Mouse (Mus musculus) embryonic facial prominence, embryonic 12.5 days (tissue): ENCODE results near the gene Adgrb3. TPM values are rescaled to one million over a fixed set of nuclear protein-coding genes. Genes with fewer than 3 reads are reported as not detected.

Source experiments
- ATAC-seq: fragments of 200-750 bp; cut with Nextera tagmentation; 2 replicates; pipeline ENCODE4 v1.8.0; 2017; ENCODE audit not compliant: insufficient number of reproducible peaks, insufficient read depth, low FRiP score, low TSS enrichment
- H3K27ac ChIP-seq: fragments of 300-500 bp; sonication (generic); 2 replicates; pipeline ENCODE4 v1.5.1; 2016; ENCODE audit warnings: mild to moderate bottlenecking
- H3K27me3 ChIP-seq: fragments of 300-500 bp; sonication (generic); 2 replicates; pipeline ENCODE4 v1.6.1; 2016; ENCODE audit warnings: mild to moderate bottlenecking, moderate library complexity
- H3K36me3 ChIP-seq: fragments of 300-500 bp; sonication (generic); 2 replicates; pipeline ENCODE4 v1.6.1; 2016; ENCODE audit warnings: mild to moderate bottlenecking
- H3K4me1 ChIP-seq: fragments of 300-500 bp; sonication (generic); 2 replicates; pipeline ENCODE4 v1.6.1; 2016
- H3K4me2 ChIP-seq: fragments of 300-500 bp; sonication (generic); replicated peaks from 2 replicates; pipeline ENCODE4 v1.6.1; 2016; ENCODE audit warnings: mild to moderate bottlenecking, moderate library complexity
- H3K4me3 ChIP-seq: fragments of 300-500 bp; sonication (generic); 2 replicates; pipeline ENCODE4 v1.5.1; 2016; ENCODE audit warnings: mild to moderate bottlenecking
- H3K9ac ChIP-seq: fragments of 300-500 bp; sonication (generic); 2 replicates; pipeline ENCODE4 v1.6.1; 2016; ENCODE audit warnings: mild to moderate bottlenecking, moderate library complexity
- H3K9me3 ChIP-seq: fragments of 300-500 bp; sonication (generic); 2 replicates; pipeline ENCODE4 v1.6.1; 2016; ENCODE audit warnings: mild to moderate bottlenecking, moderate library complexity
- whole genome bisulfite sequencing: fragments of 180-500 bp; shearing (Covaris S2); methylation state at CpG from one replicate; pipeline ENCODE4 v1.1.7; 2016; 5-methylcytosine and 5-hydroxymethylcytosine counted together
- polyA plus RNA-seq: library from polyadenylated mRNA; unstranded; fragments of >200 nt; fragmentation: Nextera tagmentation; extraction: Ambion mirVana; gene quantifications from 2 replicates; pipeline ENCODE4 v1.2.1, GENCODE M21; 2016

Adgrb3 gene
- polyA plus RNA-seq, 1 experiment from 2014 or later = 3.1 TPM

- 5% methylated on average over 37 of the region's 37 CpGs for WGBS
- Histone ChIP-seq H3K27me3 (peaks cover 4% of the 10 kb centered on the region; the same call in 1 of the 2 replicates), H3K4me2 (peak overlapping the region; percentile 49), H3K4me3 (peak overlapping the region; percentile 21), H3K9me3 (no peaks in the 10 kb centered on the region), H3K36me3 (no peaks in the 10 kb centered on the region), H3K27ac (no peak overlapping the region), H3K4me1 (no peaks in the 10 kb centered on the region), H3K9ac (no peak overlapping the region)
- ATAC-seq = peak; percentile 83; the same call in 1 of the 2 replicates
Measured at GRCm38 (mm10) chr1:25228381-25229244, 600.9 kb downstream of the Adgrb3 start.

- Histone ChIP-seq H3K4me3 (no peak overlapping the region), H3K9ac (no peak overlapping the region), H3K27me3 (peaks cover 4% of the 10 kb centered on the region; the same call in 1 of the 2 replicates), H3K9me3 (no peaks in the 10 kb centered on the region), H3K4me2 (peak overlapping the region; percentile 49; the same call in 1 of the 2 replicates), H3K4me1 (no peaks in the 10 kb centered on the region), H3K36me3 (no peaks in the 10 kb centered on the region), H3K27ac (no peak overlapping the region)
- 52% methylated on average over 3 of the region's 3 CpGs for WGBS
- no peak for ATAC-seq
Measured at GRCm38 (mm10) chr1:25227880-25228279, 601.6 kb downstream of the Adgrb3 start.

GRCm38 (mm10) chr1:25204636-25205035 is 624.9 kb downstream of the Adgrb3 start:
- Histone ChIP-seq H3K4me1 (no peaks in the 10 kb centered on the region), H3K36me3 (no peaks in the 10 kb centered on the region), H3K4me2 (no peak overlapping the region), H3K27ac (no peak overlapping the region), H3K9me3 (no peaks in the 10 kb centered on the region), H3K4me3 (no peak overlapping the region), H3K9ac (no peak overlapping the region), H3K27me3 (no peaks in the 10 kb centered on the region)
- 43% methylated on average over 5 of the region's 5 CpGs for WGBS
- no peak for ATAC-seq

DNA sequence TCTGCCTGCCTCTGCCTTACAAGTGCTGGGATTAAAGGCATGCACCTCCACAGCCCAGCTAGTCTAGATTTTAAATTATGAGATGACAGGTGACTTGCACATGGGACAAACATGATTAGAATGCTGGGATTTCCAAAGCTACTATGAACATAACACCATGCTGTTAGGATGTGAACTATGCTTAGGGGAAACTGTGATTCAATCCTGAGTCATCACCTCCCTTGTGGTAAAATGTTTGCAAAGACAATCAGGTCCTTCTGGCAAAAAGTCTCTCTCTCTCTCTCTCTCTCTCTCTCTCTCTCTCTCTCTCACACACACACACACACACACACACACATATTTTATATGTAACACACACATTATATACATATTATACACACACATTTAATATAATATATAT is 630.1 kb downstream of the Adgrb3 start:
- Histone ChIP-seq H3K4me3 (no peak overlapping the region), H3K27me3 (no peaks in the 10 kb centered on the region)
- no peak for ATAC-seq

GRCm38 (mm10) chr1:25191986-25192385 is 637.5 kb downstream of the Adgrb3 start:
- Histone ChIP-seq H3K9ac (no peak overlapping the region), H3K4me2 (no peak overlapping the region), H3K9me3 (no peaks in the 10 kb centered on the region), H3K4me1 (peaks cover 10% of the 10 kb centered on the region; the same call in 1 of the 2 replicates), H3K27ac (no peak overlapping the region), H3K4me3 (no peak overlapping the region), H3K27me3 (no peaks in the 10 kb centered on the region), H3K36me3 (no peaks in the 10 kb centered on the region)
- ATAC-seq = no peak
- 80% methylated on average over 11 of the region's 11 CpGs for WGBS

More for the DNA sequence above, 630.1 kb downstream of the Adgrb3 start:
- Histone ChIP-seq H3K9ac (no peak overlapping the region), H3K36me3 (no peaks in the 10 kb centered on the region), H3K4me1 (no peaks in the 10 kb centered on the region), H3K4me2 (no peak overlapping the region), H3K9me3 (no peaks in the 10 kb centered on the region), H3K27ac (no peak overlapping the region)

DNA sequence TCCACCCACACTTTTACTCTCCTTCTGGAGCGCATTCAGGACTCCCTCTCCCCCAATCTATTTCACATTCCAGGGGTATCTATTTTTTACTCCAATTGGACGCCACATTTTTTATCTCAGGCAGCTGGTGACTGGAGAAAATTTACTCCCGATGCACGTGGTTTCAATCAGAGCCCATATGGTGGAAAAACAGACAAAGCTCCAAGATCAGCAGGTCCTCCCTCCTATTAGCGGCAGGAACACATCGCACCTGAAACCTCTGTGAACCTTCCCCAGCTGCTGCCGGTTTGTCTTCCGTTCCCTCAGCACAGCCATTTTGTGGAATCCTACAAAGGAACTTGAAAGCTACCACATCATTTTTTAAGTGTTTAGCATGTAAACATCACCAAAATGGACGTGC is 640.2 kb downstream of the Adgrb3 start:
- Histone ChIP-seq H3K27ac (no peak overlapping the region), H3K4me1 (peaks cover 10% of the 10 kb centered on the region; the same call in 1 of the 2 replicates), H3K9me3 (no peaks in the 10 kb centered on the region), H3K27me3 (no peaks in the 10 kb centered on the region), H3K36me3 (no peaks in the 10 kb centered on the region), H3K4me3 (no peak overlapping the region), H3K9ac (no peak overlapping the region), H3K4me2 (peak overlapping the region; percentile 13; the same call in 1 of the 2 replicates)
- no peak for ATAC-seq
- 26% methylated on average over 9 of the region's 9 CpGs for WGBS

DNA sequence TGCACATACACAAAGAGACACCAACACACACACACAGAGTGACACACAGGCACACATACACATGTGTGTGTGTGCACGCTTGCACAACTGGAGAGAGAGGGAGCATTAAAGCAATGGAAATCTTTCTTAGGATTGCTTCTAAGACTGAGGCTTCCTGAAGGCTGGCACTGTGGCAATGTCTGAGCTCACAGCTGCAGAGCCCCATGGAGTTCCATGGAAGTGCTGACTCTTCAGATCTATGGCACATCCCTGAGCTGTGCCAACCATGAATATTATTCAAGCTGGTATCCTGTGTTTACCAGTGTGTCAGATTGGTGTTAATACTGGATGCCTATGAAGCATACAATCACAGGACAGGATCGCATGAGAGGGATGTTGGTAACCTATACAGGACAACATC is 643.6 kb downstream of the Adgrb3 start:
- no peak overlapping the region for H3K9ac ChIP-seq
- H3K36me3 ChIP-seq = no peaks in the 10 kb centered on the region
- H3K27me3 ChIP-seq = no peaks in the 10 kb centered on the region
- H3K9me3 ChIP-seq = no peaks in the 10 kb centered on the region
- peaks cover 10% of the 10 kb centered on the region; the same call in 1 of the 2 replicates for H3K4me1 ChIP-seq
- WGBS = 92% methylated on average over 2 of the region's 2 CpGs
- no peak for ATAC-seq
- no peak overlapping the region for H3K27ac ChIP-seq
- H3K4me2 ChIP-seq = no peak overlapping the region
- no peak overlapping the region for H3K4me3 ChIP-seq

DNA sequence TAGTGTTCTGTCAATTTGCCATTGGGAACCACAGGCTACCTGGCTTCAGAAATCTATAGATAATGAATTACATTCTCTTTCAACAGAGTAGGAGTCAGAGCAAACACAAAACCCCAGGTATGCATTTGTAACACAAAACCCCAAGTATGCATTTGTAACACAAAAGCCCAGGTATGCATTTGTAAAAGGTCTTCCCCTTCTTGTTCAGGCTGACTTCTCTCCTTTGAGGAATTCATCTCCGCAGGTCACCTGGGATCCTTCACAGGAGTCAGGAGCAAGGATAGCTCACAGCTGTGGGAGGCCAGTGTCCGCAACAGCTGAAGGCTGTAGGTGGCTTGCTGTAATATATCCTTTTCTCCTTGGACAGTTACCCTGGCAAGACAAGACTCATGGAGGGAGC is 647.6 kb downstream of the Adgrb3 start:
- no peak overlapping the region for H3K4me3 ChIP-seq
- H3K4me1 ChIP-seq = 0 out of 2 replicates have a peak, but pooled peaks cover 4% of the 10 kb centered on the region
- H3K9ac ChIP-seq = no peak overlapping the region
- no peak overlapping the region for H3K4me2 ChIP-seq
- ATAC-seq = no peak
- H3K9me3 ChIP-seq = no peaks in the 10 kb centered on the region
- H3K27ac ChIP-seq = no peak overlapping the region
- H3K36me3 ChIP-seq = no peaks in the 10 kb centered on the region
- no peaks in the 10 kb centered on the region for H3K27me3 ChIP-seq
- WGBS = 69% methylated on average over 2 of the region's 2 CpGs

DNA sequence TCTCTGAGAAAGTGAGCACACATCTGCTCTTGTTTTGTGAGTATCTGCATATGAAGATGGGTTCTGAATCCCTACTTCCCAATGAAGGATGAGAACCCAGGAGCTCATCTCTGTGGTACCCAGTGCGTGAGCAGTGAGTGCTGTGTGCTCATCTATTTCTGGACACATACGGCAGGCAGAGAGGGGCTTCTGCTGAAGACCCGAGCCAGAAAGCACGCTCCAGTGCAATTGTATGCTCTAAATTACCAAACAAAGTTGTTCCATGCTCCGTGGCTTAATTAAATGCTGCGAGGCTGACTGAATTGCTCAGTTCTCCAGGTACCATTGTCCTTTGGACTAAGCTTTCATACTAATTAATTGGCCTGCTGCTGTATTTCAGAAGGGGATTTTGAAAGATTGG is 648.9 kb downstream of the Adgrb3 start:
- H3K9ac ChIP-seq = no peak overlapping the region
- H3K4me1 ChIP-seq = 0 out of 2 replicates have a peak, but pooled peaks cover 4% of the 10 kb centered on the region
- no peaks in the 10 kb centered on the region for H3K27me3 ChIP-seq
- no peak overlapping the region for H3K4me3 ChIP-seq
- H3K4me2 ChIP-seq = no peak overlapping the region
- H3K27ac ChIP-seq = no peak overlapping the region
- no peaks in the 10 kb centered on the region for H3K36me3 ChIP-seq
- no peaks in the 10 kb centered on the region for H3K9me3 ChIP-seq
- ATAC-seq = no peak
- 42% methylated on average over 6 of the region's 6 CpGs for WGBS

- Histone ChIP-seq H3K4me3 (no peak overlapping the region), H3K9me3 (no peaks in the 10 kb centered on the region), H3K27ac (no peak overlapping the region), H3K27me3 (no peaks in the 10 kb centered on the region), H3K4me2 (no peak overlapping the region), H3K4me1 (0 out of 2 replicates have a peak, but pooled peaks cover 4% of the 10 kb centered on the region), H3K36me3 (no peaks in the 10 kb centered on the region), H3K9ac (no peak overlapping the region)
- WGBS = 54% methylated on average over 9 of the region's 9 CpGs
- no peak for ATAC-seq
Measured at GRCm38 (mm10) chr1:25179860-25180582, 649.5 kb downstream of the Adgrb3 start.

DNA sequence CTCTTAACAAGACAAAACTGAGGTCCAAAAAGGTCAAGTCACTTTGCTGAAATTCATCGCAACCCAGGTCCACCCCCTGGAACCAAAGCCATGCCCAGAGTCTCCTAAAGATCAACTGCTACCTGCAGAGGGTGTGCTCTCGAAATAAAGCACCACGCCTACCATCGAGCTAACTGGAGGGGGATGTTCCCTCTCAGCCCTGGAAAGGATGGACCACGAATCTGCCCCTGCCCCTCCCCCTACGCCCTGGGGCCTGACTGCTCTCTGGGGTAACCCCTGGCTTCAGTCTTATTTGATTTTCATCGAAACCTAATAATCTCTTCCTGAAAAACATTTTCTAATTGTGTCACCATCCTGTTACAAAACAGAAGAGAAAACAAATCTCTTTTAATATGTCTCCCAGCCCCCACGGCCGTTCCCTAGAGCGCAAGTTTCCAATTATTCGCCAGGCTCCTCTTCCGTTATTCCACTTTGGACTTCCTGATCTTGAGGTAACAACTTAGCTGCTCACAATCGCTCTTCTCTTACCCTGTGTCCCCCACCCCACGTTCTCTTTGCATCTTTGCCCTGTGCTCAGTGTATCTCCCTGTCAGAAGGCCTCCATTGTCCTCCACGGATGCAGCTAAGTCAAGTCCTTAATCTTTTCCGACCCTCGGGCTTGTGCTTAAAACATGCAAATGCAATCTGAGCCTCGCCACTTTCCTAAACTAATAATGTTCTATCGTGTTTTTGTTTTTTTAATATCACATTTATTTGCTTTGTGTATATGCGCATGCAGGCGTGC is 651.0 kb downstream of the Adgrb3 start:
- H3K27ac ChIP-seq = no peak overlapping the region
- WGBS = 14% methylated on average over 21 of the region's 21 CpGs
- peak overlapping the region; percentile 34 for H3K4me2 ChIP-seq
- ATAC-seq = no peak
- H3K9ac ChIP-seq = no peak overlapping the region
- no peaks in the 10 kb centered on the region for H3K36me3 ChIP-seq
- no peaks in the 10 kb centered on the region for H3K9me3 ChIP-seq
- no peak overlapping the region for H3K4me3 ChIP-seq
- no peaks in the 10 kb centered on the region for H3K27me3 ChIP-seq
- H3K4me1 ChIP-seq = 0 out of 2 replicates have a peak, but pooled peaks cover 4% of the 10 kb centered on the region
